Mouse (Mus musculus) induced T-regulatory cell, adult 2 months (primary cell): ENCODE results near the gene Nmt1.
A peak's percentile ranks its signal among the peaks of the same experiment; 100 is the strongest.

Source experiments
- DNase-seq: peaks from one replicate; pipeline ENCODE4 v3.0.0-alpha.2; 2012; ENCODE audit warnings: low read depth

The Nmt1 gene

DNA sequence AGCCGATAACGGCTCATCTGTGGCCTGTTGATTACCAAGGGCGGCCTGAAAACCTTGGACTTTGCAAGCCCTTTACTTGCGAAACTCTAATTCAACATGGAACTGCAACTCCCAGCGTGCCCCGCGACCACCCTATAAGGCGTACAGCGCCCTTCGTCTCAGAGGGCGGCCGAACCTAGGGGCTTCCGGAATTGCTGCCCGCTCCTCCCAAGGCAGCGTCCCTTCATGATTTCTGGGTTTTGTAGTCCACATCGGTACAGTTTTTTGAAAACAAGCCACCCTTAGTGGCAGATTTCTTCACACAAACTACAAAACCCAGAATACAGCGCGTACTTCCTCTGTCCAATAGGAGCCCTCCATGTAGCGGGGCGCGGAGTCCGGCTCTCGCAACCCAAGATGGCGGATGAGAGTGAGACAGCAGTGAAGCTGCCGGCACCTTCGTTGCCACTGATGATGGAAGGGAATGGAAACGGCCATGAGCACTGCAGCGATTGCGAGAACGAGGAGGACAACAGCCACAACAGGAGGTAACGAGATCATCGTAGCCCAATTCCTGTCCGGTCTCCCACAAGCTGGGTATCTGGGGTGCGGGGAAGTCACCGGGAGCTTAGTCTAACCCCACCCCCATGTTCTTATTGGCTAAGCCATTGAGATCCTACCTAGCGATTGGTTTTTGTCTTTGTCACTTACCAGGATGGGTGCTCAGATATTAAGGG lies at the start of gene Nmt1, which contains the start of gene Dcakd:
Gene Nmt1 (plus strand): TSS at position 15 of the 716 bp plus-strand sequence.
Gene Dcakd (minus strand): TSS at position 158 of the 716 bp plus-strand sequence.
- DNase-seq = peak; percentile 99

DNA sequence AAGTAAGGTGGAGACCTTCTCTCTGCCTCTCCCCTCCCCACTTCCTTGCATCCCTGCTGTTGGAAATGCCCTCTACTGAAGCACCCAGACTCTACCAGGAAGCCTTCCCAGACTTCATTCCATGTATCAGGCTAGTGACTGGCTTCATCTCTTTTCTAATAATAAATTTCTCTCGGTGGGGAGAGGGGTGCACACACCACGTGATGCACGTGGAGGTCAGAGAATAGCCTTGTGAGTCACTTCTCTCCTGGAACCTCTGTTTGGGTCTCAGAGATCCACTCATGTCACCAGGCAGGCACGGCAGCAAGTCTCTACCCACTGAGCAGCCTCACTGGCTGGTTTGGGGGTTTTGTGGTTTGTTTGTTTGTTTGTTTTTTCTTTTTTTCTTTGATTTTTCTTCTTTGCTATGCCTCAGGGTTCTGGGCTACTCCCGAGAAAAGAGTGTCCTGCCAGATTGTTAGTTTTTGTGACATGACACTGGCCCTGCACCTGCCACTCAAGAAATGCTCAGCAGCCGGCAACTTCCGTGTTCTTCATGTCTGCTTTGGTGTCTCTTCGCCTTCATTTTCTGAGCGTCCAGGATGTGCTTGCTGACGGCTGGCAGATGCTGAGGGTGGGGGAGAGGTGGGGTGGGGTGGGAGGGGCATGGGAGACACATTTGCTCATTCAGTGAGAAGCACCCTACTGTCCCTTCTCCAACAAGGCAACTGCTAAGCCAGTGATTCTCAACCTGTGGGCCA lies 46.7 kb upstream of the Nmt1 start:
- no peak for DNase-seq

DNA sequence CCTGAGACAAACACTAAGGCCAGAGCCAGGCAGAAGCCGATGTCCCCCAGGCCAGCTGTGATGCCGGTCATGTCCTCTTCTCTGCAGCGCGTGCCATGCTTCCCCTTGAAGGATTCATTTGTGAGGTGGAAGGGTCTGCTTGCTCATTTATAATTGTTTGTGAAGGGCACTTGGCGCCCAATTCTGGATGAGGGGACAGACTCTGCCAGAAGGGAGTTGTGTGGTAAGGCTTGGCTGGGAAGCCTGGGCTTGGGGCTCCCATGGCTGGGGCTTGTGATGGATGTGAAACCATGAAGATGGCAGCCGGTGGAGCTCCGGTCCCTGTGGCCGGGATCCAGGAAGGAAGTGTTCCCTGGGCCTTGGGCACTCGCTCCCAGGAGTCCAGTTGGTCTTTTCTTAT lies 43.9 kb upstream of the Nmt1 start:
- no peak for DNase-seq

DNA sequence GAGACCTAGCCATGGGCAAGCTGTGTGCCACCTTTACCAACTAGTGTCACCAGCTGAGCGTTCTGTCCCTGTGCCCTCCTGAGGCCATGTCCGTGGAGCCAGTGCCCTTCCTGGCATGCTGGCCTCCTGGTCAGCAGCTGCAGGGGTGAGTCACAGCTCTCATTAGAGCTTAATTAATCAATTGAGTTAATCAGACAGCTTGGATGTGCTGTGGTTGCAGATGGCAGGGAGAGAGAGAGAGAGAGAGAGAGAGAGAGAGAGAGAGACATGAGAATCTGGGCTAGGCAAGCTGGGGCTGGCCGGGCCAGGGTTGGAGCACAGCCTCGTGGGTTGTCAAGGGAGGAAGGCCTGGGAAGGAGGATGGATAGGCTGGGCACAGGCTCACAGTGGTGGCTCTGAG lies 43.4 kb upstream of the Nmt1 start:
- no peak for DNase-seq

DNA sequence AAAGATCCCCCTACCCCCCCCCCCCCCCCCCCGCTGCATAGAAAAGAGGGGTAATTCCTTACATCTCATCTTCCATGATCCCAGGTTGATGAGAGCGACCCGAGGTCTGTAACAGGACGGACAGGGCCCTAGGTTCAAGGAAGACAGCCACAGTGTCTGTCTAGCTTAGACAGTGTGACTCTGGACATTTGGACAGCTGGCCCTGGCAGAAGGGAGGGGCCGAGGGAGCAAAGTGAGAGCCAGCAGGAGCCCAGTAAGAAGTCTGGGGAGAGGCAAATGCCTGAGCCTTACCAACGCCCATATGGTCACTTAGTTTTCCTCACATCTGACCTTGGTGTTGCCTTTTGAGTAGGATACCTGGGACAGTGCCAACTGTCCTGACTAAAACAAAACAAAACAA lies 42.8 kb upstream of the Nmt1 start:
- DNase-seq = no peak

DNA sequence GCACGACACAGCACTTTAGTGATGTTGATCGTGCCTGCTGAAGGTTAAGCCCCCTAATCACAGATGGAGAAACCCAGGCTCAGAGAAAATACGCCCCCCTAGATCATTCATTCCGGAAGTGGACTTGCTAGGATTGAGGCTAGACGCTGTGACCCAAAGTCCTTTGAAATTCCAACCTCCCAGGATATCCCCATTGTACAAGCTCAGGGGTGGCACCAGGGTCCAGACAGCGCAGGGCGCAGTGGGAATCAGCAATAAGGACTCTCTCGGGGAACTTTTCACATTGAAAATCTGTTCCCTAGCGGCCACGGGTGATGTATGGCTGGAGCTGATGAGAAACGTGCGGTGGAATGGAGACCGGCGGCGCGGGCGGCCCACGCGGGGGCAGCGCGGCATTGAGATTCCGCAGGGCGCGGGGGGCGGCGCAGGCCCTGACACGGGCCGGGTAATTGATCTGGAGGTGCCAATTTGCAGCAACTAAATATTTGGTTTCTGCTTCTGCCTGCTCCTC lies 38.3 kb upstream of the Nmt1 start:
- DNase-seq = no peak

DNA sequence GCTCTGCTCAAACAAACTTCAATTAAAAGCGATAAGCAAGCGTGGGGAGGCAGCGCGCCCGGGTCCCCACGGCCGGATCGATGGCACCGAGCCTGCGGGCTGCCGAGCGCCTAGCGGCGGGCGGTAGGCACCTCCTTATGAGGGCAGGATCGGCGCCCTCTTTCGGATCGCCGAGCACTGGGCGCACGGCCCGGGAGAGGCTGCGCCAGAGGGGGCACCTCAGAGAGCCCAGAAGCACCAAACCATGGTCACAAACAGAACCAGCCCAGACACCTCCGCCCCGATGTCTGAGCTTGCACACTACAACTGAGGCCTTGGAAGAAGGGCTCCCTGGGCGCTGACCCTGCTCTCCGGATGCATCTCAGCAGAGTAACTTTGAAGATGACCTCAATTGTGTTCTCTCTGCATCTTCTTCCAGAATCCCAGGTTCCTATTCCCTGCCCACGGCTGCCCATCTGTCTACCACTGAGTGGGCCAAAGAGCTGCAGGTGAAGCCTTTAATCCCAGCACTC lies 37.8 kb upstream of the Nmt1 start:
- peak; percentile 40 for DNase-seq

DNA sequence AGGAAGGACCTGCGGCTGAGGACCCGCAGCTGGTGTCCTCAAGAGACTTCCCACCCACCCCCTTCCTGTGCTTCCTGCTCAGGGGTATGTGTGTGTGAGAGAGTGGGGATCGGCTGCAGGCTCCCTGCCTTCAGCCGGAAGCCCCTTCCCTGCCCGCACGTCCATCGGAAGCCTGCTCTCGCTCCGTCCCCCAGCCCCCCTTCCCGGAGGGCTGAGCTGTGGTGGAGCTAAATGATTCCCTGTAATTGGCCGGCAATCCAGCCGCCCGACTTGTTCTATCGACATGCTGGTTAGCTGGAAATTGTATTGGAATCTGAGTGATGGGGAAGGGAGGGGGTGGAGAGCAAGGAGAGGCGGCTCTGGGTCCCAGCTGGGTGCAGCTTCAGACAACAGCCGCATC lies 36.3 kb upstream of the Nmt1 start:
- DNase-seq = no peak

DNA sequence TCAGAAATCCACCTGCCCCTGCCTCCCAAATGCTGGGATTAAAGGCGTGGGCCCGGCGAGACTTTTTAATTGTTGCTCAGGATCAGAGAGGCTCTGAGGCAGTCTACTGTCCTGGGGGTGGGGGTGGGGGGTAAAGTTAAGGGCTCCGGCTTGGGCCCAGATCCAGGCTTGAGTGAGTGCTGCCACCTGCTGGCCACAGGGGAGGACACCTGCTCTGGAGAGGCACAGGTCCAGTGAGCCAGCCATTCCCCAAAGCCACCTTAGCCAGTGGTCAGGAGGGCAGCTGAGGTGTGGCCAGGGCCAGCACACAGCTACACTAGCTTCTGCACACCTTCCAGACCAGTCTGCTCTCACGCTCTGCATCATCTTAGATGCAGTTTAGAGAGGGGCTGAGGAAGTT lies 35.0 kb upstream of the Nmt1 start:
- DNase-seq = peak; percentile 83

DNA sequence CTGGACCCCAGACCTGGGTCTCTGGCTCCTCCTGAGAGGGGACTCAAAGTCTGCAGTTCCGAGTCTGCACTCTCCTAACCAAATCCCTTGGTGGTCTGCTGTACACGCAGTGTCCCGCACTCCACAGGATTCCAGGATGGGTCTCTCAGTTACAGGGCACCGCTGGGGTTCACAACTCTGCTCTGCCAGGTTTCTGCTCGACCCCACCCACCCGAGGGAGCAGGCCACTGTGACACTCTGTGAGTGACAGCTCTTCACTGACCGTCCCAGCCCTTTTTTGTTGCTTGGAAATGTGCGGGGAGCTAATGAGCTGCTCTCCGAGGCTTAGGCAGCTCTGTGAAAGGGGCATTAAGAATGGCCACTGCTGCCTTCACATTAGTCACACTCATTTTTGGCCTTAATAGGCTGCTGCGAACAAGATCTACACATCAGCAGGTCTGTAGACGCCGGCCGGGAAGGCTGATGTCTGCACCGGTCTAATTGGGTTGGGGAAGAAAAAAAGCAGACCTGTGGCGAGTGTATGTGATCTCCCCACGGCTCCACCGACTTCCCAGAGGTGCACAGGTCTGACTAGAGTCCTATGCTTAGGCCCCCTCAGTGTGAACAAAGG lies 34.5 kb upstream of the Nmt1 start:
- no peak for DNase-seq

DNA sequence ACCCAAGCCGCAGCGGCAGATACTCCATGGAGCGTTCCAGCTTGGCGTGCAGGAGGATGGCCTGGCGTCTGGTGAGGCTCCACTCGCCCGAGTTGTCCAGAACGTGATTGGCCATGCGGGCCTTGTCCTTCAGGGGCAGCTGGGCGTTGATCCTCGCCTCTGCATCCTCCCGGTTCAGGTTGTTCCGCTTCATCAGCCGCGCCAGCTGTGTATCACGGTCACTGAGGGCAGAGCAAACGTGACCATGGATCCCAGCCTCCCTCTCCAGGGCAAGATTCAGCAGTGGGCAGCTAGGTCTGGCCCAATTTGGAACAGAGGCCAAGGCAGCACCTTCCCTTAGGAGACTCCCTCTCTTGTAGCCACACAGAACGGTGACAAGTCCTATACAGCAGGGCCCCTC lies 33.0 kb upstream of the Nmt1 start:
- no peak for DNase-seq

DNA sequence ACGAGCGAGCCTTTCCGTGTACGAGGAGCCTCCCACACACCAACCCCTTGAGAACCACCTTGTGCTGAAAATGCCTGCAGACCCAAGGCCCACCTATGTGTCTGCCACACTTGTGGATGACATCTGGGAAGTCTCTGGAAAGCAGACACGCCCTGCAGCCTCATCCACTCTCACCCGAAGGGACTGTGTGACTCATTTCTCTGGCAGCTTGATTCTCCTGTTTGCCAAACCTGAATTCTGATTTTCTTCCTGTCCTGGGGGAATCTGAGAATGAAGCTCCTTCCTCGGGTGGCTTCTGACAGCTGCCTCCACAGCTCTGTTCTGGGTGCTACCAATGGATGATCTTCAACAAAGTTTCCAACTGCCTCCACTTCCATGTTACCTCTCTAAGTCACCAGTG lies 31.6 kb upstream of the Nmt1 start:
- DNase-seq = no peak

DNA sequence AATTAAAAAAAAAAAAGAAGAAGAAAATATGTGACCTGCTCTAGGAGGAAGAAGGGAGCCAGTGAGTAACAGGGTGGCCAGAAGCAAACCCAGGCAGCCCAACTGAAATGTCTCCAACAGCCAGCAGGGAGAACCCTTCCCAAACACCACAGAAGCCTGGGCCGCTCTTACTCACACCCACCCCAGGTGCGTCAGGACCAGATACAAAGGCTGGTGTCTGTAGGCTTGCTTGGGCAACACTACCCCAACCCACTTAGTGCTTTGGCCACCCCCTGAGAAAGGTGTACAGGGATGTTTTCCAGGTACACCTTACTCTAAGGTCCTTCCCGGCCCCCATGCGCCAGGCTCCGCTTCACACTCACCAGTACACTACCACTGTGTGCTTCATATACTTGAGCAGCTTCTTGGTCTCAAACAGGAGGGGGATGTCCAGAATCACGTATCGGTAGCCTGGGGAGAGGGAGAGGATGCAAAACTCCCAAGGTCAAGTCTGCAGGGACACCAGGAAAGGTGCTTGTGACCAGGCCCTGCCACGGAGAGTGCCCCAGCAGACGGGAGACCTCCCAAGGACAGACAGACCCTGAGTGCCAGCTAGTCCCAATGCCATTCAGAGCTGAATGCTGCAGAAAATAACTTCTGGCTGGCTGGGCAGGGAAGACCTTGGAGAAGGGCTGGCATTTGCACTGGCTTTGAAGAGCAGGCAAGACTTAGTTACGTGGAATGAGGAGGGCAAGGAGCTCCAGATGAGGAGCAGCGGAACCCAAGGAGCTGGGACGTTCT lies 30.8 kb upstream of the Nmt1 start:
- no peak for DNase-seq

DNA sequence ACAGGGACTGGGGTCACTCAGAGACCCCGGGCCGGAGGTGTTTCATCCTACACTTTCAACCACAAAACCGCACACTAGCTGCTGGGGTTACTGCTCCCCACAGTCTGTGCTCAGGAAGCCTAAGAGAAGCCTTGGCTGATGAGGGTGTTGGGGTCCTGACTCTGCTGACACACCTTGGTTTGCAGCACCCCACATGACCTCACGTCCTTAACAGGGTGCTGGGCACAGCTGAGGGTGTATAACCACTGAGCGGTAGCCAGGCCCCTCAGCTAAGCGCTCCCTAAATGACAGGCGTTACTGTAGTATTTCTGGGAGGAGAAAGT lies 29.8 kb upstream of the Nmt1 start:
- no peak for DNase-seq

DNA sequence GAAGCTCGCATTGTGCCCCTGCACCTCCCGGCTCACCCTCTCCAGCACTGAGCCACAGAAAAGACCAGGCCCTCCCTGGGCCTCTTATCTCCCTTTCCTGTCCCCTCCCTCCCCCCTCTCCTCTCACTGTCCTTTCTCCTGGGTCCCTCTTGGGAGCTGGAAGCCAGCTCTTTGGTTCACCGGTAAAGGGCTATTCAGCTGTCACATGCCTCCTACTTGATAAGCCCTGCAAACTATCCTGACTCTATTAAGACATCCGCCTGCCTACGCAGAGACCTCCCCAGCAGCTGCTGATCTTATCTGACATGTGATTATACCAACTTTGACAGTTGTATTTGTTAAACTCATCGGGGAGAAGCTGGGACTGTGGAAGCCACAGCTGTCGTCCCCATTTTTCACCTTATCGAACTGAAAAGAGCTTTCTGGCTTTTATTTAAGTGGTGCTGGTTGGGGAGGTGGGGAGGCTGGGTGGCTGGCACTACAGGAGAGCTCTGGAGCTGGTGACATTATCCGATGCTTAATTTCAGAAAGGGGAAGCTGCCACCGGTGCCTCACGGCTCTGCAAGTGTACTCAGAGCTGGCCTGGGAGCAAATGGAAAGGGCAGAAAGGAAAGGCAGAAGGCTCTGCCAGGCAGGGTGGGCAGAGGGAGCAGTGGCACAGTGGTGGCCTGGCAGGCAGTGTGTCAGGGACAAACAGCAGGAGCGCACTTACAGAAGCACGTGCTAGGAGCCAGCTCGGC lies 29.2 kb upstream of the Nmt1 start:
- peak; percentile 21 for DNase-seq

DNA sequence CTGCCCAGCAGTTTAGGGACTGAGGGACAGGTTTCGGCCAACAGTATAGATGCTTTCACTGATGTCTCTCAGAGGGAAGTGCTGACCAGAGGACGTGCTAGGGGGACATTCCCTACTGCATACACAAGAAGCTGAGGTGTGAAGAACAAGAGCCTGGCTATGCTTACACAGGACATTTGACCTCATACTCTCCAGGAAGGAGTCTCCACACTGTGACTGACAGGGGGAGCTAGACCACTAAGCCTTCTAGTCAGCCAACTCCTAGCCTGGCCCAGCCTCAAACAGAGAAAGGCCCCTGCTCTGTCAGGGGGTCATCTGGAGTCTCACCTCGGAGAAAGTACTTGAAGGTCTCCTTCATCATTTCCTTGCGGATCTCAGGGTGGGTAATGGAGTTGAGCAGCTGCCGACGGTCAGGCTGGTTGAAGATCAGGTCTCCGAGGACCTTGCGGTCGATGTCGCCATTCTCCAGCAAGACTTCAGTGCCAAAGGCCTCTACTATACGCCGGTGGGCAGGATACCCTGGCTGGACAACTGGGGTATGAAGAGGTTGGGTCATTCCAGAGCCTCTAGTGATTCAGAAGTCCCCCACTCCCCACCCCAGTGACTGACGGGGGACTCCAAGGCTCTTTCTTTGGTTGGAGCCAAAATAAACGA lies 28.5 kb upstream of the Nmt1 start:
- no peak for DNase-seq

DNA sequence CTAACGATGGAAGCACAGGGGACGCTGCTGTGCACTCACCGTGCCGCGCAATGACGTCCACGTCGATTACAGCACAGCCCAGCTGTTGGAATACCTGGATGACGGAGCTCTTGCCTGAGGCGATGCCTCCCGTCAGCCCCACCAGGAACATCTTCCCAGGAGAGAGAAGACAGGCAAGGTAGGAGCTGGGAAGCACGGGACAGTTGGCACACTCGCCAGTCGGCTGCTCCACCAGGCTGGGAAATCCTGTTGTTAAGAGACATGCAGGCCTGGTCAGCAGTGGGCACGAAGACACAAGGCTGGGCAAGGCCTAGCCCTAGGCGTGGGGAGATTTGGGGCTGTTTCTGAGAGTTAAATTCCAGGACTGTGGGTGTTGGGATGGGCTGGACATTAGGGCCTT lies 27.9 kb upstream of the Nmt1 start:
- no peak for DNase-seq

DNA sequence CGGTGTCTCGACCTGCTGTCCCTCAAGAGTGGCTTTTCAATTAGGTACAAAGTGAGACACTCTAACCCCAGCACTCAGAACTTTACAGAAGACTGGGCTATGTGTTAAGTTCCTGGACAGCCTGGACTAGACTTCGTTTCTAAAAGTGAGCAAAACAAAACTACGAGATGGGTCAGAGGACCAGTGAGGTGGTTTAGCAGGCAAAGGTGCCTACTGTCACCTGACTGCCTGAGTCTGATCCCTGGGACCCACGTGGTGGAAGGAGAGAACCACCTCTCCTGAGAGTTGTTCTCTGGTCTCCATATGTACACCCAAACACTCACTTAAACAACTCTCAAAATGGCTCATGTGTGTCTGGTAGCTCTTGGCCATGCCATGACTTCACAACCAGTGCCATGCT lies 26.9 kb upstream of the Nmt1 start:
- no peak for DNase-seq

DNA sequence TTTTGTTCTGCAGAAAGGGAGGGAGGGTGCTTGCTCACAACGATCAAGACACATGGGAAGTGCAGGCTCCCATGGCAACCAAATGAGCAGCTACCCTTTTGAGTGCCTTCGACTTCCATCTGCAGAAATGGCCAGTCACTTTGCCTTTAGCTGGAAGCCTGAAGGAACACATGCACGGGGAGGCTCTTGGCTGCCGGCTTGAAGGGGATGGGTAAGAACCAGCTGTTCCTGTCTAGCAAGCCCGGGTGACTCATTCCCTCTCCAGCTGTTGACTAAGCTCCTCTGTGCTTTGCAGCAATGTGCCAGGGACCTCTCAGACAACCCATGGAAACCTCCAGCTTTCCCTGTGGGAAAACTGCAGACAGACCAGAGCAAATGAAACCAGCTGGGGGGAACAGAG lies 24.8 kb upstream of the Nmt1 start:
- no peak for DNase-seq

DNA sequence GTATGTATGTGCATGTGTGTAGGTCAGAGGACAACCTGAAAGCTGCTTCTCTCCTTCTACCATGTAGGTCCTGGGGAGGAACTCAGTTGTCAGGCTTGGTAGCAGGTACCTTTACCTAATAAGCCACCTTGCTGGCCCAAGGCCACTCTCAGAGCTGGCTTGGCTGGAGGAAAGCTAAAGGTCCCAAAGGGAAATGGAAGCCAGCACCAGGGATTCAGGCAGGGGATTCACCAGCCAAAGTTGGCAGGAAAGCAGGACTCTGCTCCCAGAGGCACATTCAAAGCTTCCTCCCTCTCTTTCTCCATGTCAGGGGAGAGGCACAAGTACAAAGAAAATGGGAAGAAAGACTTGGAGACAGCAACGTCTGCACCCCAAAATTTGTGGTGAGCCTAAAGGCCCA lies 23.1 kb upstream of the Nmt1 start:
- DNase-seq = no peak
